Mouse (Mus musculus) induced T-regulatory cell, adult 2 months (primary cell): Measurements from ENCODE around the gene Gm49721.
"Not testable (repeated sequence)": the region's sequence is repeated elsewhere in the genome, so short reads cannot be mapped to it uniquely, and the experiment has no call there.

Experiments used
- DNase-seq: peaks from one replicate; pipeline ENCODE4 v3.0.0-alpha.2; 2012; ENCODE audit warnings: low read depth

Gm49721 gene

DNA sequence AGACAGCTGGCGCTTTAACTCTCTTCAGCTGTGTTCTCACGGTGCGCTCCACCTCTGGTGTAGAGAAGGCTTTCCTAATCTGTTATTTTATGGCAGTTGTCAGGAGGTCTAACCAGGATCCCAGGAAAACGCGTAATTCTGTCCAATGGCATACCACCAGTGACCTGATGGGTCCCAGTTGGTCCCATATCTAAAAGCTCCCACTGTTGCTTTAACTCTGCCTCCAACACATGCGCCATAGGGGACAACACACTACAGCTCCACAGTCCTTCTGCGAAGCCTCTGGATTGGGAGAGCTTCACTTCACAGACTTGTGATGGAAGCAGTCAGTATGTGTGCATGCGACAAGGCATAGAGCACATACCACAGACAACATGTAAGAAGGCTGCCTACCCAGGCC, 1.4 kb downstream of the Gm49721 start:
- DNase-seq, result not testable (repeated sequence)

DNA sequence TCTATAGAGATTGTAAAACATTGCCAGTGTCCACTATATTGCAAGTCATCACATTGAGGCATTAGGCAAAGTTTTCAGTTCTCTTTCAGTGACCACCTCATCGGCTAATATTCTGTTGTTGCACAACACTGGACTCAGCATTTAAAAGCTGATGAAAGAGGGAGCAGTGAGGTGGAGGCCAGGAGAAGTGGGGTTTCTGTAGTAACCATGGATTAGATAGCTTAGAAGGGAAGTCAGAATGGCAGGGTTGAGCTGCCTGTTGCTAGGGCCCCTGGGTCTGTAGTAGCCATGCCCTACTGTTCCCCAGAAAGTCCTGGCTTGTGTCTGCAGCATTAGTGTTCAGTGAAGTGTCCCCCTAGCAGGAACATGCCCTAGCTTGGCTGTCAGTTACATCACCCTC, 7.4 kb downstream of the Gm49721 start:
- DNase-seq, result not testable (repeated sequence)

DNA sequence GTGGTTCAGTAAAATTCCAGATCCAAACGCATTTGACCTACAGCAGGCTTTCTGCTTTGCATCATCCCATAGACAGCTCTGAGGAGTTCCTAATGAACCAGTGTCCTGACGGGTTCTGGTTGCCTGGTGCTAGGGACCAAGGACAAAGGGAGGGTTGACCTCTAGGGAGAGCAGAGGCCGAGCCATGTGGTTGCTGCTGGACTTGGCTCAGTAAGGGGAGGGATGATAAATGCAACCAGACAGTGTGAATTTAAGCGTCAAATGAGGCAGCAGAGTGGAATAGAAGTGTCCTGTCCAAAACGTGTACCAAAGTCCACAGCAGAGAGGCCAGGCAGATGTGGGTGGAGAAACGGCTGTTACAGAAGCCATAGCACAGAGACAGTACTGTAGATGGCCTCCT, 16.8 kb downstream of the Gm49721 start:
- not testable (repeated sequence) for DNase-seq

DNA sequence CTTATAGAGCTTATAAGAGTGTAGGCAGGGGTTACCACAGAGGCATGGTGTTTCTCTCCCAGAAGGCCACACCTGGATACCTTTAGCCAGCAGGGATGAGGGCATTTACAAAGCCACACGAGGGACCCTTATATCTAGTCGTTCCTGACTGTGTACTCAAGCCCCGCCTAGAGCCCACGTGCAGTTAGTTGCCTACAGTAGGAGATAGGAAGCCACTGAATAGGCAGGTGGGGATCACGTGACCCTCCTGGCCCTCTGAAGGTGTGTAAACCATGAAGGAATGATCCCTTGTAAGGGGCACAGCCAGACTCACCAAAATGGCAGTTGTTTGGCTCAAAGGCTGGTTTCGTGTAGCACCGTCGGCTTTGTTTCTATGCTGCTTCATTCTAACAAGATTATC, 18.1 kb downstream of the Gm49721 start:
- DNase-seq, result not testable (repeated sequence)

DNA sequence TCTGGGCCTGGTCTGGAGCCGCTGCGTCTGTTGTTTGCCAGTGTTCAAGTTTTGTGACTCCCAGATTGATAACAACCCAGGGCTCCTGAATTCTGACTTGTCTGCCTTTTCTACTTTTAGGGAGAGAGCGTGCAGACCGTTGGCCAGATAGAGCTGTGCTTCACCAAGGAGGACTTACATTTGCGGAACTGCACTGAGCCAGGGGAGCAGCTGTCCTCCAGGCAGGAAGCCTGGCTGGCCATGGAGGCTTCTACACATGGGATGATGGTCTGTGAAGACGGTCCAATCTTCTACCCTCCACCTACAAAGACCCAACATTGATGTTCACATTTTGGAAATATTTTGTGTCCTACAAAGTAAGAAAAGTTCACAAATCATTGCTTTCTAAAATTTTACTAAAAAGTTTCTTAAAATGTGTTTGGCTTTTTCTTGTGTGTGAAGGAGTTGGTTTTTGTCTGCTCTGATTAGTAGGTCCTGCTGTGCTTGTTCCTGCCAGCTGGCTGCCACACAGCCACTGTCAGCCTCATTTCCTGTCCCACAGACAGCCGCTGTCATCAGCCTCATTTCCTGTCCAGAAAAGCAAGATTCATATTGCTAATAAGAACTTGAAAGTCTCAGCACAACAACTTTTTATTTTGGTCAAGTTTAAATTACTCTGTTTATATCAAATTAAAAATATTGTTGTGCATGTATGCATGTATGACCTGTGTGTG, 19.2 kb downstream of the Gm49721 start:
- not testable (repeated sequence) for DNase-seq

DNA sequence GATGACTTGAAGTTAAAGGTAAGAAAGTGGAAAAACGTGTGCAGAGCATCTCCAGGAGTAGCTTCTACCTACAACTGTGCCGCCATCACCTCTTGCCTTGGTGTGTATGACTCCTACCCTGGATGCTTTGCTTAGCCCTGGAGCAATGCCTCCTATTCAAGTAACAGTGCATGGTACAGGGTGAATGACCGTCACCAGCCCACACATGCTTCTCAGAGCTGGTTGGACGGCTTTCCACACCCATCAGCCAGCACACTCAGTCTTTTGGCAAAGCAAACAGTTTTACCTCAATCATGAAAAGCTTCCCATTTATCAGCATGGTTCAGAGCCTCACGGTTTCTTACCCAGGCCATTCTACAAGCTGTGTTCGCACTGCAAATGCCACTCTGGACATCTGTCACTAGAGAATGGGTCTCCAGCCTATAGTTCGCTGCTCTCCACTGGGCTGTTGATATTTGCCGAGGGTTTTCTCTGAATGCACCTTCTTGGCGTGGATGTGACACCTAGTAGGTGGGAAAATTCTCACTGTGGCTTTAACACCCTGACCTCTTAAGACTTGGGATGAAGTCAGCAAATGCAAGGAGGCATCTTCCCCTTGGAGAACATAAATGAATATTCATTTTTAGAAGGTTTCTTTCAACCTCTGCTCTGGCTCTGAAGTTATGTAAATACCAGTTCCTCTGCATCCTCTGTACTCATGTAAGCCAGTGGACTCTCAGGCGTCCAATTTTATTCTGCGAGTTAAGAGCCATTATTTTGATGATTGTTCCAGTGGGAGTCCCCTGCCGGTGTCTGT, 23.3 kb downstream of the Gm49721 start:
- DNase-seq, result not testable (repeated sequence)

DNA sequence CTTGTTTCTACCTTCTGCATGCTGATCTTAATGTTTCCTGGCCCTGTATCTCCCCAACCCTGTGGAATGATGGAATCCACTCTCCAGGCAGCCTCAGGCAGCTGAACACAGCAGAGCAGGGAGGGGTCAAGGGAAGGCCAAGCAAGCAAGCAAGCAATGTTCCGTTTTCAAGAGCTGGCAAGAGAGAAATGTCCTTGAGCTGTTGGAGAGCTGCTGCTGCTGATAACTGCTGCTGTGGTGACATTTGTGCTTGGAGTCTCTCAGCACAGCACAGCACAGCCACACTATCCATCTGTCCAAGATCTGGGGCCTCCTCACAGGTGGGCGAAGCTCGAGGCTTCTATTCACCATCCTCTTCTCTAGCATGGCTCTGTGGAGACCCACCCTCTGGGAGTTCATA, 24.7 kb downstream of the Gm49721 start:
- not testable (repeated sequence) for DNase-seq

DNA sequence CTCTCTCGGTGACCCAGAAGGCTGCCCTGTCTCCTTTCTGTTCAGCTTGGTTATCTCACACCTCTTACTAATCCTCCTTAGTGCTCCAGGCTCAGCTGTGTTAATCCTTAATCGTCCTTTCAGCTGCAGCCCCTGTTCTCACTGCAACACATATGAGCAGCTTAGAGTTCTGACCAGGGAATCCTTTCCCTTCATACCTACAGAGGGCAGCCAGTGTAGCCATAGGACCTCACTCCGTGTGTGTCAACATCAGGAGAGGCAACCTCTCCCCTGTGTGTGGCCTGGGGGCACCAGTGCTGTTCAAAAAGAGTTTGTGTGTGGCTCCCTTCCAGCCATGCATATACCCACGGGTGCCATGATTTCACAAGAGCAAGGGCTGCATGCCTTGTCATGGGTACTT, 26.9 kb downstream of the Gm49721 start:
- not testable (repeated sequence) for DNase-seq

DNA sequence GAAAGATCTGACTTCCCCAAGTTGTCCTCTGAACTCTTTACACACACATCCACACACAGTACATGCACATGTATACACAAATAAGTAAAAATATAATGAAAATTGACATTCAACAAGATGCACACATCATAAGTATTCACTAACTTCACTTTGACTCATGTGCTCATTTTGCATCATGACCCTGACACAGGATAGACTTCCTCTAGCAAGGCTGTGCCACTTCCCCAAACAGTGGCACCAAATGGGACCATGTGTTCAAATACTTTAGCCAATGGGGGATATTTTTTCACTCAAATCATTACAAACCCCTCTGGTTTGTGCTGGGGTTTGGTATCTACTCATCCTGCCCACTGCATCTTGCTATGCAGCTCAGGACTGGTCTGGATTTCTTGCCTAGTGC, 30.2 kb downstream of the Gm49721 start:
- not testable (repeated sequence) for DNase-seq

DNA sequence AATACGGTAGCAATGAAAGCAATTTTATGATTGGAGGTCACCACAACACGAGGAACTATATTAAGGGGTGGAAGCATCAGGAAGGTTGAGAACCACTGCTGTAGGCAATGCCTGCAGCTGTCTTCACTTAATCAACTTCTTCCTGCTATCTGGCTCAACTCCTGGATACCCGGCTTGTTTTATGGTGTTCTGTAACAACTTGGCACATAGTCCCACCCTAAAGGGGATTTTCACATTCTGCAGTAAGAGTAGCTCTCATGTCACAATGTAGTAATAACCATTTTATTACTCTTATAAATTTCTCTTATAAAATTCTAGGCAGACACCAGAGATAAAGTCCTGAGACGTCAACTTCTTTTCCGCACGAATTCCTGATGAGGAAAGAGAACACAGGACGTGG, 30.7 kb downstream of the Gm49721 start:
- DNase-seq, result not testable (repeated sequence)

DNA sequence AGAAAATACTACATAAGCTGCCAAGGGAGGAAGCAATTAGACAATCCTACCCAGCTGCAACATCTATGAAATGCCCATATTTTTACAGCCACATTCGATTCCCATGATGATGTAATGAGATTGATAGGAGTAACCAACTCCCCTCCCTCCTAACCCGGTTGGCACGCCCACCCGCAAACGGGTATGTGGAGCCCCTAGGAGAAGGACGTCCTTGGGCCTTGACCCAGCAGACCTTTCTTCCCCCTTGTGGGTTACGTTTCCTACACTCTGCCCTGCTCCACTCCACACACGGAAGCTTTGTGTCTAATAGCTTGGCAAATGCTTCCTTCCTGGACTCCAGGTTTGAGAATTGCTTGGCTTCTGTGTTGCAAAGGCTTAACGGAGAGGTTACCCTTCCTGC, 31.2 kb downstream of the Gm49721 start:
- DNase-seq, result not testable (repeated sequence)

DNA sequence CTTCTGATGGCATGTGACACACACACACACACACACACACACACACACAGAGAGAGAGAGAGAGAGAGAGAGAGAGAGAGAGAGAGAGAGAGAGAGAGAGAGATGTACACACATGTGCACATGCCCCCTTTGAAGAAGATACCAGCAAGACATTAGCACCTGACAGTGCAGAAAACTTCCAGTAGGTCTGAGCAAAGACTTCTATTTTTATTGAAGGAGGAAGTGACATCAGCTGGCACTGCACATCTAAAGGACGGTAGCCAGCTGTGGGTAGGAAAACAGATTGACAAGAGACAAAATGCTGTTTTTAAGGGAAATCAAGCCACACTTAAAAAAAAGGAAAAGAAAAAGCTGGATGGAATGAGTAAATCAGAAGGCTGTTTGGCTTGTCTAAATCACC, 35.5 kb downstream of the Gm49721 start:
- not testable (repeated sequence) for DNase-seq

DNA sequence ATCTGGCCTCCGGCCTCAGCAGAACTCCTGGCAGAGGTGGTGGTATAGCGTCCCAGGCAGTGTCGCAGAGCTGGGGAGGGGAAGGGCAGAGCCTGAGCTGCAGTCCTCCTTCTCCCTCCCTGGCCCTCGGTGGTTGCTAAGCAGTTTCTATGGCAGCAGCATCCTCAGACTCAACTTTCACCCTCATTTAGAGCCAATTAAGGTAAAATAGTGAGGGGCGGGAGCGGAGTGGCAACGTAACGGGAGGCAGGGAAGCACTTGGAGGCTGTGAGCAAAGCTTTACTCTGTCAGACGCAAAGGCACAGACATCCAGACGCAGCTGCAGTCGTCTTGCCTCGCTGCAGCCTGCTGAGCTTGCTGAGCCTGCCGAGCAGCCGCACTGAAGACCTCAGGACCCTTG, 46.6 kb downstream of the Gm49721 start, which contains the start of gene Gm1604a:
TSS of gene Gm1604a (plus strand) at position 312 of the 400 bp plus-strand sequence.
- DNase-seq, result not testable (repeated sequence)

DNA sequence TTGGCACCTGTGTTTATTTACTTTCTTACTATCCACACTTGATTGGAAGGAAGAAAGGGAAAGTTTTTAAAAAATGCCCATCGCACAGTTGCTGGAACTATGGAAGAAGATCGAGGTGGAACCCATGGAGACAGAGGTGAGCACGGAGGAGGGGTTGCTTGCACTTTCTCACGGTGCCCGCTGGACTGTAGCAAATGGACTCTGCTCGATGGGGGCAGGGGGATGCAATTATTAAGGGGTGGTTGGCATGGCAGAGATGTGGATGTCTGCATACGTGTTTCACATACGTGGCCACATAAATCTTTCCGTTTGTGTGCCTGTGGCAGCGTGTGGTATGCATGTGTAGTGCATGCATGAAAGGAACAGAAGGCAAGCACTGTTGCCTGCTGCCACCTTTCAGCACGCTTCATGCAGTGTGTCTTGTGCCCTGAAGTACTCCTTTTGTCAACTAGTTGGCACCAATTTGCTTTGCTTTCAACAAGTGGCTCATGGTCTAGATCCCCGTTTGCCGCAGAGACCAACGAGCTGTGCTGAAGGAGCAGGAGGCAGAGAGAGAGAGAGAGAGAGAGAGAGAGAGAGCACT, 47.2 kb downstream of the Gm49721 start:
- not testable (repeated sequence) for DNase-seq

DNA sequence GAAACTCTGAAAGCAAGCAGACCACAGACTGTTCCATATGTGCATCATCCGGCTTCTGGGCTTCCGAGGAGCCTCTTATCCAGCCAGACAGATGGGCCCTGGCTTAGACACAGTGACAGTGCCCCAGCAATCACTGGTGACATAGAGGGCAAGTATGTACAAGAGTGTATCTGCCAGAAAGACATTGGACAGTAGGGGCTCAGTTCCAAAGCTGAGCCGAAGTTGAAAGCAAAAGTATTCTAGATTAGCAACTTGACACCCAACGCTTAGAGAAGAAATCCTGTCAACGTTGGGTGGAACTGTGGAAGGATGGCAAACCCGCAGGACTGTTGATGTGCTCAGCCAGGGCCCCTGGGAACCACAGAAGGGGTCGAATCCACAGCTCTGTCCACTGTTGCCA, 51.5 kb downstream of the Gm49721 start:
- DNase-seq, result not testable (repeated sequence)

DNA sequence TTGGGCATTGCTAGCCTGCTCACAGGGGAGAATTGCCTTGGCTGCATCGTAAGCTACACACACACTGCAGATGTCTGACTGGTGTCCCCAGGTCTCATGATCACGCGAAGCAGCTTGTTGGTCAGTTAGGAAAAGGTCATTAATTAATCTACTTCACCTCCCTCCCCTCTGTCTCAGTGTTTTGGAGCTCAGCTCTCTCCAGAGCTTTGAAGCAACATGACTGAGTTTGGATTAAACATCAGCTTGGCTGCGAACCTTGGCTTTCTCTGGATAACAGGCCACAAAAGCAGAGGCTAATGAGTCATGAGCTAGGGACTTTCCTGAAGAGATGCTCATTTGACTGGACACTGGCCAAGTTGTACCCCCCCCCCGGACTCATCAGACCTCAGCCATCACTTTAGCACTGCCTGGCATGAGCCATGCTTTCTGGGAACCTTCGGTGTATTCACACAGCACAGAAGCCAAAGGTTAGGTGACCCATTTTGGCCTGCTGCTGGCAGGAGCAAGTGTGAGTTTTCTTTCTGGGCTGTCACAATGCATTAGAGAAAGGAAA, 52.0 kb downstream of the Gm49721 start:
- DNase-seq, result not testable (repeated sequence)

DNA sequence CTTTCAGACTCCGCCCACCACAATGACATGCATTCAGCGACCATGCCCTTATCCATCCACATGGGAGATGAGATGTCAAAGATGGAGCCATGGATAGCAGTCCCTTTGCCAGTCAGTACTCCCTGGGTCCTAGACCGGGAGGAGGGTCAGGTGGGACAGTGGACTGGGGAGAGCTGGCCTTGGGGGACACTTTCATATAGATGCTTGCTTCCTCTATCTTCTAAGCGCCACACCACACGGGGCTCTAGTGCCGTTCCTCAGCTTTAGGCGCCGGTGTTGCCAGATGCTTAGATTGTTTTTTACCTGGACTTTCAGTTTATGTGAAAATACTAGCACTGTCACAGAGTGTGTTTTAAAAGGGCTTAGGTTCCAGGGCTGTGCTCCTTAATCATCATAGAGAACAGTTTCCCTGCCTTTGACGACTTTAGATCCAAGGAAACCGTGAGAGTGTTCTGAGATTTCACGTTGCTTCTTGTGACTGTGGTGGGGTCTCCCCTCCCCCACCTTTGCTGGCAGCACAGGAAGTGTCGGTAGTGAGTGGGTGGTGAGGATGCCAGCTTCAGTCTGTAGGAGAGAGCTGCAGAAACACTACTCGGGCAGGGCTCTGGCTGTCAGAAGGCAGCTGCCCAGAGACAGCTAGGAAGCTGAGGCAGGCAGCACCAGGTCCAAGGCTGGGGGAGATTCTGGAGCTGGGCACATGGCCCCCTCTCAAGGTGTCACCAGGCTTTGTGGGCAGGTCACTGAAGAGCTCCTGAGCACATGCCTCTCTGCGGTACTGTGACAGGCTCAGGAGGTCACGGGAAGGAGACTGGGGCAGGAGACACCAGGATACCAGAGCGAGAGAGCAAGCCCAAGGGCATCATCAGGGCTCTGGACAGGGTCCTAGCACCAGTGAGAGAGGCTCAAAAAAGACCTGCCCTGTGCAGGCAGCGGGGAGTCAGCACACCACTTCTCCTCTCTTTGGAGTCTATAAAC, 54.8 kb downstream of the Gm49721 start:
- not testable (repeated sequence) for DNase-seq

DNA sequence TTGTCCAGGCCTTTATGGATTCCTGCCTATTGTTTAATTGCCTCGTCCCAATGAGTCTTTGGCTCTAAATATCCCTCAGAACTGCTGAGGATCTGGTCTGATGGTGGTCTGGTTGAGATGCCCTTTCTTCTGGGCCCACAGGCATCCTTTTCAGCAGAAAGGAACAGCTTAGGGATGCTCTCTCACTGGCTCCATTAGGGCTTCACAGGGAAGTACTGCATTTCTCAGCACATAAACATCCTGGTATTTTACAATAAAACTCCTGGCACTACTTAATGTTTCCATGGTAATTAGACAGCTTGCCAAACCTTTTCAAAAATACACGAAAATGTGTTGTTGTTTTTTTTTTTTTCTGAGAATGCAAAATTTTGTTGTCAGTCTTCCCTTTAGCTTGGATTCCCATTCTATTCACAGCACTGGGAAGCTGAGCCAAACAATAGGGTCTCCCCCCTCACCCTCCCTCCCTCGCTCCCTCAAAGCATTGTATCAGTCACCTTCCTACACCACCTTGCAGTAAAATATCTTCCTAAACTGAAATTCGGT, 90.4 kb downstream of the Gm49721 start:
- not testable (repeated sequence) for DNase-seq

DNA sequence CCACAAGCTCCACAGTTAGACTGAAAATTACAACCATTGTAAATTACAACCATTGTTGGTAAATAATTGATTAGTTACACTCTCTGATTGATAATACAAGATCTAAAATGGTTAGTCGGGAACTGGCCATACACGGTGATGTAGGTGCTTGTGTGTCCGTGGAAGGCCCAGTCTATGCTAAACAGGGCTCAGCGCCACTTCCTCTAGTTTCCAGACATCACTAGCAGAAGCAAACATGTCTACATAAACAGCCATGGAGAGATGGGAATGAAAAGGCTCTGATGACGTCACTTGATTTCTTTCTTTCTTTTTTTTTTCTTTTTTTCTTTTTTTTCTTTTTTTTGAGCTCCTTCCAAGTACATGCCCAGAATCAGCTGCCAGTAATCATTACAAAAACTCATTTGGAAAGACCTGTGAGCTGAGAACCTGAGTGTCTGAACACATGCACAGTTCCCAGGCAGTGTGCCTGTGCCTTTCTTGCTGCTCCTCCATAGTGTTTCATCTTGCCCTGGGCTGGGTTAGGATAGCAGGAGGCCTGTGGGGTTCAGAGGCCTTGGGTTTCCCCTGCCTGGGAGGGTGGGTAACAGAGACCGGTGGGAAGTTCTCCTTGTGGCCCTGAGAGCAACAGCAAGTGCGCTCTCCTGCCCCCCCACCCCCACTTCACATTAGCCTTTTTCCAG, 91.0 kb downstream of the Gm49721 start:
- not testable (repeated sequence) for DNase-seq

DNA sequence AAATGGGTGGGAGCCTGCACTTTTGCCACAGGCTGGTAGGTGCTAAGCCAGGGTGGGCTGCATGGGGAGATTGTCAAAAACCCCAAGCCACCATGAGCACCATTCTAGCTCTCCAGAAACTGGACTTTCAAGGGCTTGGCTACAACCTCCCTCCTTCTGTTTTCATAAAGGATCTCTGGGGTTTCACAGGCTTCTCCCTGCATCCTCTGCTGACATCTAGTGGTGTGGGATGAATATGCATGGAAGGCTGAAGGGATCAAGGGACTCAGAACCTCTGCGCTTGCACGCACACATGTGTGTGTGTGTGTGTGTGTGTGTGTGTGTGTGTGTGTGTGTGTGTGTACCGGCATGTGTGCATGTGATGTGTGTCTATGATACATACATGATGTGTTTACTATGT, 95.8 kb downstream of the Gm49721 start:
- DNase-seq, result peak; percentile 26
